ENCODE assay signal across 24 mouse cellular contexts in the genomic region with DNA sequence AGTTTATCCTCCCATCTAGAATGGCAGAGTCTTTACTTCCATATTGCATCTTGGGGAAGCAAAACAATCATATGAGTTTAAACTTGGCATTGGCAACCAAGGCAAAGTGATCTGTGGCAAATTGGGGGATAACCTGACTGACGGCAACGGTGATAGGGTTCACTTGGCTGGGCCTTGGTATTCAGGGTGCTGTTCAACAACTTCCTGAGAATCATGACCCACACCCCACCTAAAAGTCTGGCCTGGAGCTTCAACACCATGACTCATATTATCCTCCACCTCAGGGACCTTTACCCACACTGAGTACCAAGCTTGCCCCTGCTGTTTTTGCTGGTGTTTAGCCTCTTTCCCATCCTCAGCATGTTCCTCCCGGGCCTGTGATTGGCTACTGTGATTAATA. TPM values are rescaled to one million over a fixed set of nuclear protein-coding genes. Genes with fewer than 3 reads are reported as not detected.
"Had no signal": no experiment of that assay in that cellular context is flagged by ENCODE, and none has a peak within 500 bp of the region (broad histone marks: within the 10 kb centered on the region; RNA-seq: fewer than 3 reads in every experiment).

No protein-coding gene starts in this region.

- DNase-seq: kidney, adult 2 months; kidney, postnatal 25 days; layer of hippocampus, adult 9-11 months; liver; lung, adult 18-20 months; lung, postnatal 14 days; right cerebral cortex, postnatal 14 days; right cerebral cortex, postnatal 4 days; thymus, adult 18-20 months; thymus, postnatal 36 days had no signal

- H3K36me3 ChIP-seq: limb, embryonic 10.5 days; limb, embryonic 13.5 days; liver, embryonic 12.5 days; liver, embryonic 15.5 days; midbrain, embryonic 13.5 days had no signal

- H3K4me3 ChIP-seq: layer of hippocampus, adult 2 months; limb, embryonic 10.5 days; limb, embryonic 13.5 days; liver, embryonic 12.5 days; liver, embryonic 15.5 days; midbrain, embryonic 13.5 days had no signal

- H3K27me3 ChIP-seq: limb, embryonic 13.5 days; liver, embryonic 12.5 days; liver, embryonic 15.5 days; midbrain, embryonic 13.5 days had no signal

- H3K9ac ChIP-seq: limb, embryonic 13.5 days; liver, embryonic 12.5 days; liver, embryonic 15.5 days; midbrain, embryonic 13.5 days had no signal

- H3K4me1 ChIP-seq: limb, embryonic 13.5 days; liver, embryonic 12.5 days; liver, embryonic 15.5 days; midbrain, embryonic 13.5 days had no signal

- ATAC-seq: liver, embryonic 12.5 days; midbrain, embryonic 13.5 days had no signal

- H3K4me2 ChIP-seq: limb, embryonic 13.5 days; liver, embryonic 12.5 days; liver, embryonic 15.5 days; midbrain, embryonic 13.5 days had no signal

- H3K9me3 ChIP-seq: limb, embryonic 10.5 days; limb, embryonic 13.5 days; liver, embryonic 12.5 days; liver, embryonic 15.5 days; midbrain, embryonic 13.5 days had no signal

- H3K27ac ChIP-seq: kidney, postnatal 0 days; layer of hippocampus, adult 2 months; limb, embryonic 10.5 days; limb, embryonic 13.5 days; liver, embryonic 12.5 days; liver, embryonic 15.5 days; macrophage; midbrain, embryonic 13.5 days; stomach, postnatal 0 days had no signal

RNA-seq across cellular contexts. Expression of a gene that starts 19.3 kb away (rescaled TPM):
- polyA plus RNA-seq: kidney, adult 2 months; kidney, embryonic 14.5 days; limb, embryonic 10.5 days; liver, embryonic 12.5 days; liver, embryonic 15.5 days; lung, embryonic 16.5 days; midbrain, embryonic 13.5 days; midbrain, postnatal 0 days; neural tube, embryonic 11.5 days; neural tube, embryonic 14.5 days; stomach, postnatal 0 days had no signal
